Mouse (Mus musculus) ES-E14 (cell line): ENCODE measurements around the gene 1700001O22Rik.

ENCODE experiments used
- CHD2 ChIP-seq: IDR thresholded peaks from 2 replicates; pipeline ENCODE4 v1.6.1; 2014; ENCODE audit warnings: mild to moderate bottlenecking, low read depth, low read length, inconsistent platforms
- MAFK ChIP-seq: IDR thresholded peaks from 2 replicates; pipeline ENCODE4 v1.6.1; 2014; ENCODE audit warnings: mild to moderate bottlenecking, low read depth, low read length, inconsistent platforms; ENCODE audit not compliant: insufficient read depth
- ZC3H11A ChIP-seq: IDR thresholded peaks from 2 replicates; pipeline ENCODE4 v1.6.1; 2012; ENCODE audit warnings: low read depth, mild to moderate bottlenecking, inconsistent platforms, low read length, borderline replicate concordance
- ZNF384 ChIP-seq: IDR thresholded peaks from 2 replicates; pipeline ENCODE4 v1.6.1; 2012; ENCODE audit warnings: low read depth, low read length, inconsistent platforms

GRCm38 (mm10) chr2:30777266-30777665 lies 26.2 kb downstream of the 1700001O22Rik start:
- no peak for TF ChIP-seq CHD2
- no peak for TF ChIP-seq MAFK
- TF ChIP-seq ZC3H11A, result no peak
- TF ChIP-seq ZNF384, result no peak
